Mouse (Mus musculus): ENCODE data around the gene Otulinl.

GRCm38 (mm10) chr15:27625890-27626255, 55.5 kb downstream of the Otulinl start:
- TF ChIP-seq CTCF (IDR thresholded peaks at IDR 0.05; ENCODE audit: control insufficient read depth, insufficient read depth, insufficient replicate concordance, low read depth, low read length), result no peak
- TF ChIP-seq POLR2A (IDR thresholded peaks at IDR 0.05; ENCODE audit: control insufficient read depth, low read depth, low read length), result no peak
